Mouse (Mus musculus): Measurements from ENCODE around the gene Pld2. TPM values are rescaled to one million over a fixed set of nuclear protein-coding genes. Genes with fewer than 3 reads are reported as not detected.
"Not testable (repeated sequence)": the region's sequence is repeated elsewhere in the genome, so short reads cannot be mapped to it uniquely, and the experiment has no call there.

Gene Pld2
- 1 to 10 TPM; 6.3 to 6.5 TPM for total RNA-seq (2021)

DNA sequence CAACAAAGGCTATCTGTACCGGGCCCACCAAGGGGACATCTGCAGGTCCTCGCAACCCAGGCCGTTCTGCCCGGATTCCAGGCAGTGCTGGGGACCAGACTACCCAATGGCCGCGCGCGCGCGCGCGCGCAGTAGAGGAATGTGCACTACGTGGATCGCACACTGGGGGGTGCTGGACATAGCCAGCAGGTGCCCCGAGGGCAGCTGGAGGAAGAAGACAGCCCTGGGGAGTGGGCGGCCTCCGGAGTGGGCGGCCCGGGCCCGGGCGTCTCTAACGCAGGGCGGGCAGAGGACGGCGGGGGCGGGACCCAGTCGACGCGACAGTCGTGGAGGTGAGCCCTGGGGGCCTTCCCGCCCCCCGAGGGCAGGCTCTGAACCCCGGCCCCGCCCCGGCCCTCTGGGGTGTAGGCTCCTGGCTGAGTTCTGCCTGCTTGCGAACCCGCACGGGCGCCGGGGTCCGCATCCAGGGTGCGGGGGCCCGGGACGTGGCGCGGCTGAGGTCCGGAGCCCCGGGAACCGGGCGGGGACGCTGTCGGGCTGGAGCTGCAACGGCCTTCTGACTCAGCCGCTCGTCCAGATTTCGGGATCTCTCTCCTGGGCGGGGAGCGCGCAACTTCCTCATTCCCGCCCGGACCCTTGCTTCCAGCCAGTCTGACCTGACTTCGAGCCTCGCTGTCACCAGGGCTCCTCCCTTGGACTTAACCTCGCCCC, at the start of gene Pld2:
TSS of gene Pld2 (plus strand) at position 188 of the 711 bp plus-strand sequence.
- DNase-seq = peak; percentile 86 to 89
- intact Hi-C loops (cut with DNase I) = loop anchor here (2.0 kb wide), 2 partner anchors 23 to 65 kb away; partner anchors contain the start of gene Mink1

DNA sequence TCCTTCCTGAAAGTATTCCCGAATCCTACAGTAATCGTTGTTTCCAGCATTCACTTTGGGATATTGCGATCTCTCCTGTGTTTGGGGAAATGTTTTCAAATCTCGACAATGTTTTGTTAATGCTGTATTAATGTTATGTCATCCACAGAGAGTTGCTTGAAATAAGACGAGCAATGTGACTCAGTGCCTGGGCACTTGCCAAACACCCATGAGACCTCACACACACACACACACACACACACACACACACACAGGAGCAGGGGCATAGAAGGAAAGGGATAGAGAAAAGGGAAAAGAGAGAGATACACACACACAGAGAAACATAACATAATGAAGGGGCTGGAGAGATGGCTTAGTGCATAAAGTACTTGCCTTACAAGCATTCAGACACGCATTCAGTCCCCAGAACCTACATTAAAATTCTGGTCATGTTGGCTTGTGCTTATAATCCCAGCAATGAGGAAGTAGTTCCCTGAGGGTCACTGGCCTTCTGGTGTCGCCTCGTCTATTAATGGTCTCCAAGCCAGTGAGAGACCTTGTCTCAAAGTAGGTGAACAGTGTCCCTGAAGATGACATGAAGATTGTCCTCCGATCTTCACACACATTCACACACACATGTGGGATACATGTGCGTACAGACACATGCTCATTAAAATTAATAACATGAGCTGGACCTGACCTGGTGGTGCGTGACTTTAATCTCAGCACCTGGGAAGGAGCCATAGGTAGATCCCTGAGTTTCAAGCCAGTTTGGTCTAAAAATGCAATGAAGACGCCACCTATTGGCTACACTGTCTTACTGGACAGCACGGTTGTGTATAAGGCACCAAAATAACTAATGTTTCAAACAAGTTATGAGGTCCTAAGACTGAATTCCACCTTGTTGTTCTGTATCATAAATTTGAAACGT, 40.0 kb upstream of the Pld2 start:
- peak in 1 of 2 experiments; percentile 29 for DNase-seq
- intact Hi-C loops (cut with DNase I) = no loop called here

DNA sequence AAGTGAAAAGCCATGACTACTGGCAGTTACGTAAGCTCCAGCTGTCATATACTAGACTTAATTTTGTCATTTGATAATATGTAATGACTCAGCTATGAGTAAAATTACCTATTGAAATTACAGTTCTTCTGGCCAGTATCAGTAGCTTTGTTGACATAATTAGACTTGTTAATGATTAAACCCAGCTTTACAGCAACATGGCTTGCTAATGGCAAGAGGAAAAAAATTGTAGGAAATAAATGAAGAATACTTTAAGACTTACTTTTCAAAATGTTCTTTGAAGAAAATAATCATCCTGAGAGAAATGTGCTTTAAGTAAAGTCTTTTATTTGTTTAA, 39.4 kb upstream of the Pld2 start:
- intact Hi-C loops (cut with DNase I) = no loop called here
- no peak for DNase-seq

DNA sequence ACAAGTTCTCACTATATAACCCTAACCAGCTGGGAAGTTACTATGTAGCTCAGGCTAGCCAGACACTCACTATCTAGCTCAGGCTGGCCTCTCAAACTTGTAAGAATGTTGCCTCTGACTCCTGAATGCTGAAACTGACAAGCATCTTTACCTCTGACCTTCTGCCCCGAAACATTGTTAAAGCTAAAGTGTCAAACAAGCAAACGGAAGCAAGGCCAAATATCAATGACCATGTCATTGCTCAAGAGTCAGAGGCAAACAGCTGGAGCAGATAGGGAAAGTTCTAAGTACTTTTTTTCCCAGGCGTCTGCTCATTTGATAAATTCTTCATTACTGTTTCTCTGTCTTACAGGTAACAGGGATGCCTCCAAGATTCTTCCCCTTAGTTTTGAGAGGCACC, 37.8 kb upstream of the Pld2 start:
- no peak for DNase-seq
- intact Hi-C loops (cut with DNase I) = no loop called here

DNA sequence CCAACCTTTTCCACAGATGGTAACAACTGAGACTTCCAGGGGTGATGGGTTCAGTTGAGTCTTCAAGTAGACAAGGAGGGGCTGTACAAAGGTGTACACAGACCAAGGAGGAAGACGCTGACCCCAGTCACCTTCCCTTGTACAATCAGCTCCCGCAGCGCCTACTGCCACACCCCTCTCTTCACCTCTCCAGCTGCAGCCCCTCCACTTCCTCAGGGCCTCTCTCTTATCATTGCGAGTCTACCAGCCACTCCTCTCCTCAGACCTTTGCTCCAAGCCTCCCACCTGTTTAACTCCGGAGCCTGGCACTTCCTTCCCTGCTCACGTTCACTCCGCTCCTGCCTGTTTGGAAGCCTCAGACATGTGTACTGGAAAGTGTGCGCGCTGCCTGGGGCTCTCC, 34.9 kb upstream of the Pld2 start, which contains the start of gene Tm4sf5:
TSS of gene Tm4sf5 (plus strand) at position 275 of the 400 bp plus-strand sequence.
- DNase-seq = no peak
- intact Hi-C loops (cut with DNase I) = no loop called here

DNA sequence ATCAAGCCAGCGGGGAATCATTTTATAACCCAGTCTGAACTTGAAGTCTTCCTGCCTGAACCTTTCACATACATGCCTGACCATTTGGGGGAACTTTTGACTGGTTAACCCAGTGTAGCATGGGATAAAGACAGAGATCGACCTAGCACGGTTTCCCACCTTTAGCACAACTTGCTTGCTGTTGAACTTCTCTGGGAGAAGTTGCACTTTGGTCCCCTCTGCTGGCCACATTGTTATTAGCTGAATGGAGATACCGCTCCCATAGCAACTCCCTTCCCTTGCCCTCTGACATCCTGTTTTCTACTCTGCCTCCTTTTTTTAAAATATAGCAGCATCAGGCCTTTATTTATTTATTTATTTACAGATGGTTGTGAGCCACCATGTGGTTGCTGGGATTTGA, 33.5 kb upstream of the Pld2 start:
- intact Hi-C loops (cut with DNase I) = loop anchor here (1.0 kb wide), 3 partner anchors 54 to 92 kb away; no protein-coding TSS in a partner anchor
- peak; percentile 79 to 85 for DNase-seq

DNA sequence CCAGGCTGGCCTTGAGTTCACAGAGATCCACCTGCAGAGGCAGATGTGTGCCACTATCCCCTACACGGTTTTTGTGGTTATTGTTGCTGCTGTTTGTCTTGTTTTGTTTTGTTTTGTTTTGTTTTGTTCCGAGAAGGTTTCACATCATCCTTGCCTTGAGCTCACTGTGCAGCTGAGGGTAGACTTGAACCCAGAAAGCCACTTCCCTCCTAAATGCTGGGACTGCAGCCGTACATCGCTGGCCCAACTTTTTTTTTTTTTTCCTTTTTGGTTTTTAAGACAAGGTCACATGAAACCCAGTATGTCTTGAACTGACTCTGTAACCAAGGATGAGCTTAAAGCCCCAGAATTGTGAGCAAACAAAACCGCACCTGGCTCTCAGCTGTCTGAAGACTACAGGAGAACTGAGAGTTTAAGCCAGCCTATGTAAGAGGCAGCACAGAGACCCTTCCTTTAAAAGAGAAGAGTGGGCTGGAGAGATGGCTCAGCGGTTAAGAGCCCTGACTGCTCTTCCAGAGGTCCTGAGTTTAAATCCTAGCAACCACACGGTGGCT, 32.8 kb upstream of the Pld2 start:
- no peak for DNase-seq
- intact Hi-C loops (cut with DNase I) = loop anchor here (1.0 kb wide), 3 partner anchors 55 to 93 kb away; no protein-coding TSS in a partner anchor

DNA sequence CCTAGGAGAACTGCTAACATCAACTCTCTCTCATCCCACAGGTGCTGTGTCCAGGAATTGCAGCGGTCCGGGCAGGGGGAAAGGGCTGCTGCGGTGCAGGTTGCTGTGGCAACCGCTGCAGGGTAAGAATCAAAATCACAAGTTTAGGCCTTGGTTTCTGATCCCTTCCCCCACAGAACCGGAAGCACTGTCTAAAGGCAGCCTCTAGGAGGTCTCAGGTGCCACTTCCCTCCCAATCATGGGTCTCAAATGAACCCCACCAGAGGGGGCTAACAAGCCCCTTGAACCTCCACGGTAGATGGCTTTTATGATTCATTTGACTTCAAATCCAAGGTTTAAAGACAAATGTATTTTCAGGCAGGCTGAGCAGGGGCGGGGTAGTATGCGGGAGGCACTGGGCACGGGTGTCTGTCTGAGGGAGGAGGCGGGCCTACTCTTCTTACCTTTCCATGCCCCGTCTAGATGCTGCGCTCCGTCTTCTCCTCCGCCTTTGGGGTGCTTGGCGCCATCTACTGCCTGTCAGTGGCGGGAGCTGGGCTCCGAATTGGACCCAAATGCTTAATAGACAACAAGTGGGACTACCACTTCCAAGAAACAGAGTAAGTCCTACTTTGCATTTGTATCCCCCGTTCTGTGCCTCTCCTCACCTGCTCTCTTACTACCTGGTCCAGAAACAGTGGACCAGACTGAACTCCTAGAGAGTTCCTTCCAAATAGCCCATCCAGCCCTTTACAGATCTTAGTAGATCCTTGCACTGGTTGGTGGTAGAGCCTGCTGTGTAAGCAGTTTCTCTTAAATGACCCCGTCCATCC, 29.9 kb upstream of the Pld2 start:
- intact Hi-C loops (cut with DNase I) = no loop called here
- DNase-seq = peak in 1 of 2 experiments; percentile 48

DNA sequence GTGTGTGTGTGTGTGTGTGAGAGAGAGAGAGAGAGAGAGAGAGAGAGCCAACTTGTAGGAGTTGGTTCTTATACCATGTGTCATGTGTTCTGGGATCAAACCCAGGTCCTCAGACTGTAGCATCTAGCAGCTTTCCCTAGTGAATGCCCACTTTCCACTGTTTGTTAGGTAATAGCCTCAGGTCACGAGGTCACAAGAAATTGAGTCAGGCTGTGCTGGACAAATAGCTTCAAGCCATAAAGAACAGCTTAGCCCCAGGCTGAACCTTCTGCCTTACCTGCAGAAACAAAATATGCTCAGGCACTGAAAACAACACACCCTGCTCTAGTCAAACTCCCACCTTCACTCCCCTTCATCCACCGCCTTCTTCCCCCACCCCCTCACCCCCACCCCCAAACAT, 28.6 kb upstream of the Pld2 start:
- DNase-seq = no peak
- intact Hi-C loops (cut with DNase I) = no loop called here

DNA sequence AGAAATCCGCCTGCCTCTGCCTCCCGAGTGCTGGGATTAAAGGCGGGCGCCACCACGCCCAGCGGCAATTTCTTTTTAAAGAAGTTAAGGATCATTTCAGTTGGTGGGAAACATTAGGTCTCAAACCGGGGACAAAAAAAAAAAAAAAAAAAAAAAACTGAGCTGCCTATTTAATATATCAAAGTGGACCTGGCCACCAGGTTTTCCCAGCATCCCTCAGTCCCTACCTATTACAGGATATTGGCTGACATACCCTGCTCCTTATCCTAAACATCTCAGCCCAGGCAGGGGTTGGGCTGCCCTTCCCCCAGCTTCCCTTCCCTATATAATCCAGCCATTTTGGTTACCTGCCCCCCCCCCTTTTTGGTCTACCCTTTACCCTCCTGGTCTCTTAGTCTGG, 28.0 kb upstream of the Pld2 start:
- DNase-seq = no peak
- intact Hi-C loops (cut with DNase I) = no loop called here

DNA sequence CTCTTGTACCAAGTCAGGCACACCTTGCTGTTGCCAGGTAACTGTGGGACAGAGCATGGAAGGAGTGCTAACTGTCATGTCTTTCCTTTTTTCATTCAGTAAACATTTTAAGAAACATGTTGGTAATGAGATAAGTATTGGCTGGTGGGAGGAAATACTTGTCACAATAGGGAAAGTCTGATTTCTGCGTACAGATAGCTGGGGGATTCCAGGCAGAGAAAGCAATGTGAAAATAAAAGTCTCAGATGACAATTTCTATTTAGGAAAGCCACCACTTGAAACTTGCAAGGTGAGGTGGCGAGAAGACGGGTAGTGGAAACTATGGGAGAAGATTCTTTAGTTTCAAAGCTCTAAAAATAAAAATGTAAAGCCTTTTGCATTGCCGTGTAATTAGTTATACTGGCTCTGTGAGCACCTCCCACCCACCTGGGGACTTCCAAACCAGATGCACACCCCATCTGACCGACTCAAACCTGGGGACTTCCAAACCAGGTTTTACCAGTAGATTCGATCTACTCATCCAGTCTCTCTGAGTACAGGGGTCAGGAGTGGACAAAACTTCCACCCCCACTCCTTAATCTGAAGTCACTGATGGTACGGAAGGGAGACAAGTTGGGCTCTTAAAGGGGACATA, 27.0 kb upstream of the Pld2 start:
- intact Hi-C loops (cut with DNase I) = no loop called here

DNA sequence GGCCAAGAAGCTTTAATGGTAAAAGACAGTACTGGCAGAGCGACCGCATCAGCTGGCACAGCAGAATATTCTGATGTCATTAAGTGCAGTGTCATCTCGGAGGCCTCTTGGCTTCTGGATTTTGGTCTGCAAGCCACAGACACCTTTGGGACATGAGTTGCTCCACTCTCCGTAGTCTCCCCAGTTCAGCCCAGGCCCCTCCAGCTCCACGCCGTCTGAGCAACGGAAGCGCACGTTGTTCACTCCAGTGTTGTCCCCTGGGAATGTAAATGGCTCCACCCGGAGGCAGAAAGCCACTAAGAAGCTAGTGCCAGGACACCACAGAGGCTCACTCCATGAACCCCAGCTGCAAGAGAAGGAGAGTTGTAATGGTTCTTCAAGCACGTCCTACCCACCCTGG, 26.3 kb upstream of the Pld2 start:
- peak; percentile 39 to 46 for DNase-seq
- intact Hi-C loops (cut with DNase I) = no loop called here

More for the DNA sequence above, 27.0 kb upstream of the Pld2 start:
- DNase-seq = no peak

DNA sequence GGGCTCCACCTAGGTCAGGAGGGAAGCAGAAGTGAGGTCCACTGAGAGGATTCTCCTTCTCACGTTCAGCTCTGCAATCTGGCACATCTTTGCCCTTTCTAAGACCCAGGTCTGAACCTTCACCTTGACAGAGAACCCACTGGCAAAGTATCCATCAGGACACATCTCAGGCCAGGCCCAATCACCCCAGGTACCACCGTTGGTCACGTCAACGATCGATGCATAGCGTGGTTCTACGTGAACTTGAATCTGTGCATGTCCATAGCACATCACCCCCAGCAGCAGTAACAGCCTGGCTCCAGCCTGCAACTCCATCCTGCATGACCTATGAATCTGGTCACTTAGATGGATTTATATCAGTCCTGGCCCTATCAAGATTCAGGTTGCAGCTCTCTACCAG, 25.6 kb upstream of the Pld2 start, which contains the start of gene Vmo1:
TSS of gene Vmo1 (minus strand) at position 329 of the 400 bp plus-strand sequence.
- intact Hi-C loops (cut with DNase I) = loop anchor here (2.0 kb wide), 1 partner anchor 243 kb away; no protein-coding TSS in a partner anchor
- no peak for DNase-seq

DNA sequence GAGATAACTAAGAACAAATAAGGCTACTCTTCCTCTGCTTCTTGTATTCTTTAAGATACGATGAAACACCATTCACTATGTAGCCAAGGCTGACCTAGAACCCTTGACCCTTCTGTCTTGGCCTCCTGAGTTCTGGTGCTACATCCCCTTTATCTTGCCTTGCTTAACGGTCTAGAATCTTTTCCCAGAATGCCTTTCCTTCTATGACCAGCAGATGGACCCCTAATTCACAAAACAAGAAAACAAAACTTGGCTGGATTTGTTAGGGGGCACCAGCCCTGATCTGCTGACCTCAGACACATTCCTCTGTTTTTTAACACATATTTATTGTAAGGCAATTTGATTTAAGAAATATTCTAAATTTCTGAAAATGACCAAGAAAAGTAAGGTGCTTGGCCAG, 23.5 kb upstream of the Pld2 start:
- peak; percentile 23 to 40 for DNase-seq
- intact Hi-C loops (cut with DNase I) = loop anchor here (1.0 kb wide), 1 partner anchor 89 kb away; no protein-coding TSS in a partner anchor

DNA sequence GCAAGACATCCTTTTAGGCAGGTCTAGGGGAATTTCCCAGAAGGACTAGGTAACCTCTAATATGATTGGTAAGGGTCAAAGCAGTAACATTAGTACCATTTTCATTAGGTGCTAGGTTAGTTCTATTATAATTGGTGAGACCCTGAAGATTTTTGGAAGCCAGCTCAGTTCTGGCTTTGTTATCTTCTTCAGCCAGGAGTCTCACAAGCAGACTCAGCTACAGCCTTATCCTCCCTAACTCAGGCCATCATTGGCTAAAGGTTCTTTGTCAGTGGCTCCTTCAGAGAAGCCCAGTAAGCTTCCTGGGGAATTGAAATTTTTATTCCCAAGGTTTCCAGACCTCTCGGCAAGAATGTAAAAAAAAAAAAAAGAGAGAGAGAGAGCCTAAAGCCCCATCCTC, 21.4 kb upstream of the Pld2 start:
- intact Hi-C loops (cut with DNase I) = no loop called here
- DNase-seq = no peak

DNA sequence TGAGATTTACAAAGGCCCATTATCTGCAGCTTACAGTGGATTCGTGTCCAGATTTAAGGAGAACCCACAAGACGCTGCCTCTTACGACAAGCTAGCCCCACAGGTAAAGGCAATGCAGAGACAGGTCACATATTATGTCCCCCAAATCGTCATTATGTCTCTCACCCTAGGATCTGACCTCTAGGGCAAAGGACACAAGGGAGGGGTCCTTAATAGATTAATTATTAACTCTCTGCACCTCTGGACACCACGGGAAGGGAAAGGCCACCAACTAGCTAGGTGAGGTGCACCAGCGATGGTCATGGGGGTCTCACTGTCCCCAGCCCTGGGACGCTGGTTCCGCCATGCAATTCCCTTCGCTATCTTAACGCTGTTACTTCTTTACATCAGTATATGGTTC, 20.9 kb upstream of the Pld2 start, which contains the start of gene Gltpd2:
TSS of gene Gltpd2 (plus strand) at position 274 of the 400 bp plus-strand sequence.
- intact Hi-C loops (cut with DNase I) = no loop called here
- no peak for DNase-seq

DNA sequence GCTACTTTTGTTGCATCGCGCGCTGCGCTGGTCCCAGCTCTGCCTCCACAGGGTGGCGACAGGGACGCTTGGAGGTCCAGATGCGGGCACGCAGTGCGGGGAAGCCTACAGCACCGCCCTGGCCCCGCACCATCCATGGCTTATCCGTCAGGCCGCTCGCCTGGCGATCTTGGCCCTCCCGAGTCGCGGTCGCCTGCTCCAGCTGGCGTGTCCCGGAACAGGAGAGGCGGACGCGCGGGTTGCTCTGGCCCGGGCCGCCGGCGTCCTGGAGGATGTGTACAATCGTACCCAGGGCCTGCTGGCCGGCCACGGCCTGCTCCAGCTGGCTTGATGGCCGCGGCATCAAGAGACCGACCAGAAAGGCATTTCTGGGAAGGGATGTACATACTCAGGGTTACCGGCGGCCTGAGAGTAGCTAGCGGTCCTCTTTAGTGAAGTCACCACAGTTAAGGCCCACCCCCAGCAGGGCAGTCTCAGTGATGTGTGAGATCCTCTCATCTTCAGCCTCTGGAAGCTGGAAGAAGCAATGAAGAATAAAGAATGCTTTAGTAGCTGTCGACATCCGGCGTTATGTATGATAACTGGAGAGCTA, 19.6 kb upstream of the Pld2 start:
- DNase-seq = peak; percentile 51 to 74
- intact Hi-C loops (cut with DNase I) = loop anchor here (2.0 kb wide), 1 partner anchor 43 kb away; the partner anchor contains the start of gene Mink1

DNA sequence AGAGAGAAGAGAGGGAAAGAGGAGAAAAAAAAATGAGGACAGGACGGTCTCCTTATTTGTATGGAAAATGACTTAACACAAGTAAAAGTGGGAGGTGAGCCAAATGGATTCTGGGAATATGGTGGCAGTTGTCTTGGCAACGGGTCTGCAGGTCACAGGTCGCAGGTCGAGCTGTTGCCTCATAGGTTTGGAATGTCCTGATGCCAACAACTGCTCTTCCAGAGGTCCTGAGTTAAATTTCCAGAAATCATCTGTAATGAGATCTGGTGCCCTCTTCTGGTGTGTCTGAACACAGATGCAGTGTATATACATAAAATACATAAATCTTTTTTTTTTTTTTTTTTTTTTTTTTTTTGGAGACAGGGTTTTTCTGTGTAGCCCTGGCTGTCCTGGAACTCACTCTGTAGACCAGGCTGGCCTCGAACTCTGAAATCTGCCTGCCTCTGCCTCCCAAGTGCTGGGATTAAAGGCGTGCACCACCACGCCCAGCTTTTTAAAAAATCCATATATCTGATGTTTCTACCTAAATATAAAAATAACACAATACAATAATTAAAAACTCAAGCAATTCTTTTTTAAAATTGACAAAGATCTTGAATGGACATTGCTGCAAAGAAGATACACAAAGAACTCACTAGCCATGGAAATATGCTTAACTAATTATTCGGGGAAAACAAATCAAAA, 16.4 kb upstream of the Pld2 start:
- DNase-seq; intact Hi-C loops (cut with DNase I): not testable (repeated sequence)

DNA sequence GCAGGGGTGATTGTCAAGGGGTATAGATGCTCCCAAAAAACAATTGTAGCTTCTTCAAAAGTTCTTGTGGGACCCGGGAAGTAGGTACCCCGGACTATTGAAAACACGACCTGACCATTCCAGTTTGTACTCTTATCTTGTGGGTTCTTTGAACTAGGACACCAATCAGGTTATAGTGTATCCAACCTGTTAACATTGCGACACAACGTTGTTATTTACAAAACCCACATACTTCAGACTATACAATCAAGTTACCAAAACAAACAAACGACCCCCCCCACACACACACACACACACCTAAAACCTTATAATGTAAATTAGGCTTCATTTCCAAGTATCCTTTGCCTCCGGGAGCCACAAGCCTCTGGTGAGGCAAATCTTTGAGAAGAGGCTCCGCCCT, 15.1 kb upstream of the Pld2 start:
- intact Hi-C loops (cut with DNase I) = no loop called here
- DNase-seq = no peak
